Mouse (Mus musculus) E14TG2a.4 (cell line): Measurements from ENCODE around the gene C2cd4a.

ENCODE experiments used
- H3K27me3 ChIP-seq: 2 replicates; pipeline ENCODE4 v1.6.1; 2014; ENCODE audit warnings: low read length, control low read depth; ENCODE audit not compliant: insufficient read depth
- H3K36me3 ChIP-seq: 2 replicates; pipeline ENCODE4 v1.6.1; 2014; ENCODE audit warnings: low read length, control low read depth; ENCODE audit not compliant: insufficient read depth
- H3K4me1 ChIP-seq: replicated peaks from 2 replicates; pipeline ENCODE4 v1.6.1; 2014; ENCODE audit warnings: low read depth, low read length, control low read depth
- H3K4me3 ChIP-seq: replicated peaks from 2 replicates; pipeline ENCODE4 v1.5.1; 2014; ENCODE audit warnings: mild to moderate bottlenecking, low read length
- H3K9me3 ChIP-seq: 2 replicates; pipeline ENCODE4 v1.6.1; 2014; ENCODE audit warnings: low read length, control low read depth
- CTCF ChIP-seq: conservative IDR thresholded peaks from 2 replicates; pipeline ENCODE4 v1.5.1; 2014; ENCODE audit warnings: low read length
- NANOG ChIP-seq: IDR thresholded peaks from 2 replicates; pipeline ENCODE4 v1.6.1; 2014; ENCODE audit warnings: borderline replicate concordance, low read length, mixed read lengths
- POU5F1 ChIP-seq: IDR thresholded peaks from 2 replicates; pipeline ENCODE4 v1.6.1; 2014; ENCODE audit warnings: low read length, borderline replicate concordance

C2cd4a gene

GRCm38 (mm10) chr9:67865411-67865810 is 33.3 kb upstream of the C2cd4a start:
- TF ChIP-seq POU5F1 (no peak), NANOG (no peak), CTCF (no peak)
- Histone ChIP-seq H3K27me3 (no peaks in the 10 kb centered on the region), H3K4me1 (no peaks in the 10 kb centered on the region), H3K36me3 (no peaks in the 10 kb centered on the region), H3K4me3 (no peak overlapping the region), H3K9me3 (no peaks in the 10 kb centered on the region)

- no peaks in the 10 kb centered on the region for H3K27me3 ChIP-seq
- H3K9me3 ChIP-seq, result no peaks in the 10 kb centered on the region
- no peak overlapping the region for H3K4me3 ChIP-seq
- H3K4me1 ChIP-seq, result no peaks in the 10 kb centered on the region
- no peaks in the 10 kb centered on the region for H3K36me3 ChIP-seq
- no peak for TF ChIP-seq NANOG
- TF ChIP-seq CTCF, result no peak
- TF ChIP-seq POU5F1, result no peak
These were observed 31.9 kb upstream of the C2cd4a start for GRCm38 (mm10) chr9:67864011-67864410.

- TF ChIP-seq POU5F1 (no peak), CTCF (no peak), NANOG (no peak)
These were observed 31.2 kb upstream of the C2cd4a start for GRCm38 (mm10) chr9:67863332-67863731.

GRCm38 (mm10) chr9:67860273-67860672 is 28.1 kb upstream of the C2cd4a start:
- H3K27me3 ChIP-seq, result no peaks in the 10 kb centered on the region
- no peaks in the 10 kb centered on the region for H3K9me3 ChIP-seq
- H3K36me3 ChIP-seq, result no peaks in the 10 kb centered on the region
- no peak overlapping the region for H3K4me3 ChIP-seq
- H3K4me1 ChIP-seq, result no peaks in the 10 kb centered on the region
- TF ChIP-seq NANOG (no peak), POU5F1 (no peak), CTCF (no peak)

More at GRCm38 (mm10) chr9:67863332-67863731, 31.2 kb upstream of the C2cd4a start:
- no peaks in the 10 kb centered on the region for H3K9me3 ChIP-seq
- no peaks in the 10 kb centered on the region for H3K4me1 ChIP-seq
- H3K27me3 ChIP-seq, result no peaks in the 10 kb centered on the region
- H3K36me3 ChIP-seq, result no peaks in the 10 kb centered on the region
- no peak overlapping the region for H3K4me3 ChIP-seq

GRCm38 (mm10) chr9:67851150-67851549 is 19.0 kb upstream of the C2cd4a start:
- H3K4me3 ChIP-seq, result no peak overlapping the region
- TF ChIP-seq POU5F1 (no peak), NANOG (no peak), CTCF (peak; percentile 28; the same call in 1 of the 2 replicates)
- H3K4me1 ChIP-seq, result peaks cover 9% of the 10 kb centered on the region; the same call in 1 of the 2 replicates
- no peaks in the 10 kb centered on the region for H3K9me3 ChIP-seq
- H3K27me3 ChIP-seq, result no peaks in the 10 kb centered on the region
- 0 out of 2 replicates have a peak, but pooled peaks cover 4% of the 10 kb centered on the region for H3K36me3 ChIP-seq

GRCm38 (mm10) chr9:67849846-67850245 is 17.7 kb upstream of the C2cd4a start:
- no peaks in the 10 kb centered on the region for H3K9me3 ChIP-seq
- H3K36me3 ChIP-seq, result 0 out of 2 replicates have a peak, but pooled peaks cover 2% of the 10 kb centered on the region
- H3K27me3 ChIP-seq, result no peaks in the 10 kb centered on the region
- no peak overlapping the region for H3K4me3 ChIP-seq
- H3K4me1 ChIP-seq, result peaks cover 9% of the 10 kb centered on the region; the same call in 1 of the 2 replicates
- TF ChIP-seq POU5F1 (no peak), CTCF (no peak), NANOG (no peak)

- no peaks in the 10 kb centered on the region for H3K9me3 ChIP-seq
- H3K36me3 ChIP-seq, result no peaks in the 10 kb centered on the region
- H3K4me1 ChIP-seq, result peaks cover 9% of the 10 kb centered on the region; the same call in 1 of the 2 replicates
- H3K4me3 ChIP-seq, result no peak overlapping the region
- no peaks in the 10 kb centered on the region for H3K27me3 ChIP-seq
- TF ChIP-seq NANOG (no peak), CTCF (0 out of 2 replicates have a peak, but pooled peaks have one; percentile 9)
These were observed 17.3 kb upstream of the C2cd4a start for GRCm38 (mm10) chr9:67849397-67849796.

GRCm38 (mm10) chr9:67847606-67848005 is 15.5 kb upstream of the C2cd4a start:
- H3K36me3 ChIP-seq, result no peaks in the 10 kb centered on the region
- no peak for TF ChIP-seq NANOG
- H3K4me3 ChIP-seq, result no peak overlapping the region
- H3K4me1 ChIP-seq, result peaks cover 9% of the 10 kb centered on the region; the same call in 1 of the 2 replicates
- H3K27me3 ChIP-seq, result no peaks in the 10 kb centered on the region
- H3K9me3 ChIP-seq, result no peaks in the 10 kb centered on the region

- no peaks in the 10 kb centered on the region for H3K9me3 ChIP-seq
- TF ChIP-seq CTCF, result no peak
- no peak for TF ChIP-seq NANOG
- TF ChIP-seq POU5F1, result no peak
- H3K4me1 ChIP-seq, result peaks cover 10% of the 10 kb centered on the region
- H3K36me3 ChIP-seq, result no peaks in the 10 kb centered on the region
- H3K4me3 ChIP-seq, result no peak overlapping the region
- no peaks in the 10 kb centered on the region for H3K27me3 ChIP-seq
These were observed 14.0 kb upstream of the C2cd4a start for GRCm38 (mm10) chr9:67846089-67846488.

GRCm38 (mm10) chr9:67845648-67846047 is 13.5 kb upstream of the C2cd4a start:
- TF ChIP-seq CTCF (no peak), NANOG (no peak), POU5F1 (no peak)
- H3K4me1 ChIP-seq, result peaks cover 10% of the 10 kb centered on the region
- H3K4me3 ChIP-seq, result no peak overlapping the region
- H3K36me3 ChIP-seq, result no peaks in the 10 kb centered on the region
- H3K9me3 ChIP-seq, result no peaks in the 10 kb centered on the region
- H3K27me3 ChIP-seq, result no peaks in the 10 kb centered on the region
